Mouse (Mus musculus) megakaryocyte-erythroid progenitor cell, adult 5-6 weeks (primary cell): ENCODE results near the gene Bcas3. TPM values are rescaled to one million over a fixed set of nuclear protein-coding genes. Genes with fewer than 3 reads are reported as not detected.

Source experiments
- ATAC-seq: replicated peaks from 2 replicates; pipeline ENCODE4 v1.8.0; 2016; ENCODE audit warnings: mild to moderate bottlenecking, inconsistent platforms; ENCODE audit not compliant: severe bottlenecking, poor library complexity, low FRiP score, low TSS enrichment
- total RNA-seq, 2 experiments: library from RNA; stranded (forward) in 1 of 2; stranded (reverse) in 1 of 2; fragments of 200-1000, 215-1000 nt in 1 of 2; fragments of >200 nt in 1 of 2; fragmentation: Nextera tagmentation in 1 of 2; gene quantifications; 2 replicates each; pipeline ENCODE4 v1.2.3; 2014 to 2017

The Bcas3 gene
- total RNA-seq, 2 experiments from 2014 or later = 22.6 to 64.0 TPM

GRCm38 (mm10) chr11:85719766-85720165 lies 366.8 kb downstream of the Bcas3 start:
- peak; percentile 47 for ATAC-seq

- ATAC-seq = 0 out of 2 replicates have a peak, but pooled peaks have one; percentile 25
These were observed 367.4 kb downstream of the Bcas3 start for GRCm38 (mm10) chr11:85720269-85720773.

GRCm38 (mm10) chr11:85721986-85722385 lies 369.0 kb downstream of the Bcas3 start:
- no peak for ATAC-seq

GRCm38 (mm10) chr11:85724159-85724558 lies 371.2 kb downstream of the Bcas3 start:
- peak; percentile 64; the same call in 1 of the 2 replicates for ATAC-seq

DNA sequence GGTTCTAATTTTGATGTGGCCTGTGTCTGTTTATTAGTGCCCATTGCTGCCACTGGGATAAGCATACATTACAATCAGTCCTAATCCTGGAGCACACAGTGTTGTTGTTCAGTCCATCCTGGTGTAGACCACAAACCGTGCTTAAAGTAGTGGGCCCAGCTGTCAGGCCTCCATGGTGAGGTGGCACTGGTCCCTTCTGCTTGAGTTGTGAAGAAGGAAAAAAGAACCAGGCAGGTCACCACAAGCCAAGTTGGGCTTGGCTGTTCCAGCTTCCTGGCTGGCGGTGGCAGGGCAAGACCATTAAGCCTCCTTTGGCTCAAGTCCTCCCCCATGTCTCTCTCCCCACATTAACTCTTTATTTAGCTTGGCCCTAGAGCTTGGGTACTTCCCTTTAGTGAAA lies 376.8 kb downstream of the Bcas3 start:
- no peak for ATAC-seq

- ATAC-seq = no peak
These were observed 379.6 kb downstream of the Bcas3 start for GRCm38 (mm10) chr11:85732462-85733012.

- ATAC-seq = peak; percentile 83
These were observed 380.6 kb downstream of the Bcas3 start for GRCm38 (mm10) chr11:85733577-85733976.

DNA sequence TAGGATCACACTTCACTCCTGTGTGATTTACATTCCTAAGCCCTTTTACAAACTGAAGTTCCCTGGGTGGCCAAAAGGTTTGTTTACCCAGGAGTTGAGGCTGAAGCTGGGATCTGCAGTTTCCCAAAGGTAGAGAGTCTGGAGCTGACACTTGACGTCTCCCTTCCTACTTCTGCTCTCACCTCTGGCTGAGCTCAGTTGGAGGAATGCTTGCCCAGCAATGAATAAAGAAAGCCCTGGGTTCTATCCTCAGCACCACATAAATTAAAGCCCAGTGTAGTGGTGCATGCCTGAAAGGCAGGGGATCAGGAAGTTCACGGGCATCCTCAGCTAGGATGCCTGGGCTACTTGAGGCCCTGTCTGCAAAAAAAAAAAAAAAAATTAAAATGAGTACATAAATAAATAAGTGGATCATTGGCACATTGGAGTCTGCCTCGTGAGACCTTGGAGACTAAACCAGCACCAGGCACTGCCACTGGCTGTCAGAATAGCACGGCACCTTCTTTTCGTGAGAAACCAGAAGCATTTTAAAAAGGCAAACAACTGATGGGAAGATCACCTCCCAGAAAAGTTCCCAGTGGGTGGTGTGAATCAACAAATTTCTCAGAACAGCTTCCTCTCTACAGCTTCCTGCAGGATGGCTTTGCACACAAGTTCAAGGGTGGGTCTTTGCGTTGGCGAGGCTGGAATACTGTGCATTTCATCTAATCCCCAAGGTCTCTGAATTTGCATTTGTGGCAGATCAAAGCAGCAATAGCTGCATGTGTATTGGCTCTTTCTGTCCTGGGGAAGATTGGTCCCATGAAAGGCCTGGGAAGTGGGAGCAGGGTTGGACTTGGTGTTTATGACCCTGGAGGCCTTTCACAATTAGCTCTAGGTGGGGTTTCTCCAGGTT lies 381.6 kb downstream of the Bcas3 start:
- no peak for ATAC-seq

DNA sequence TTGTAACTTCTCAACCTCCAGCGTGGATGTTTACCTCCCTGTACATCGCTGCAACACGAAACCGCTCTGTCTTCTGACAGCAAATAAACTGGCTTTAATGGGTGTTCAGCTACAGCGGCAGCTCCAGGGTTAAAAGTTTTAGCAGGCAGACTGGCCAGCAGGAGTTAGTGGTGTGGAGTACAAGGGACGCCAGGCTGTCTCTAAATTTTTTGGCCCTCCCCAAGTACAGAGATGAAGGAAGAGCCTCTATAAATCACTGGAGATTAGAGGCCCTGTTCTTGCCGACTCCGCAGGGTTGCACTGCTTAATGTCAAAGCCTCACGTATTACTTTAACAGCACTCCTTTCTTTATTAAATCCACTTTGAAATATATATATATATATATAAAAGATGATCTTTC lies 384.3 kb downstream of the Bcas3 start:
- ATAC-seq = no peak

- ATAC-seq = no peak
These were observed 384.9 kb downstream of the Bcas3 start for GRCm38 (mm10) chr11:85737893-85738292.

- no peak for ATAC-seq
These were observed 385.6 kb downstream of the Bcas3 start for GRCm38 (mm10) chr11:85738585-85738984.

- ATAC-seq = no peak
These were observed 386.5 kb downstream of the Bcas3 start for GRCm38 (mm10) chr11:85739266-85739977.

GRCm38 (mm10) chr11:85746373-85746772 lies 393.4 kb downstream of the Bcas3 start:
- ATAC-seq = no peak

DNA sequence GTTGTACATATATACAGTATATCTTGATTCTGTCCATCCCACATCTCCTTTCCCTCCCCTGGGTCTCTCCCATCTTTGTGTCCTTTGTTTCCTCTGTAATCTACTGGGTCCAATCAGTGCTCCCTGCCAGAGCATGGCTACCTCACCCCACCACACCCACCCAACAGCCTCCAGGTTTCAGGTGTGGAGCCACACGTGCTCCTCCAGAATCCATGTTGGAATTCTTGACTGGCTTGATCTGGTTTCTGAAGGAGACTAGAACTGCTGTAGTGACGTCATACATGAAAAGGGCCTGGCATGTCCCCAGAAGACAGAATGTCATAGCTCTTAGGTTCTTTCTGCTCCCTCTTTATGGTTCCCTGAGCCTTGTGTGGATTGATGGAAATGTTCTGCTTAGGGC lies 395.9 kb downstream of the Bcas3 start:
- ATAC-seq = no peak

GRCm38 (mm10) chr11:85751171-85751570 lies 398.2 kb downstream of the Bcas3 start:
- ATAC-seq = no peak

DNA sequence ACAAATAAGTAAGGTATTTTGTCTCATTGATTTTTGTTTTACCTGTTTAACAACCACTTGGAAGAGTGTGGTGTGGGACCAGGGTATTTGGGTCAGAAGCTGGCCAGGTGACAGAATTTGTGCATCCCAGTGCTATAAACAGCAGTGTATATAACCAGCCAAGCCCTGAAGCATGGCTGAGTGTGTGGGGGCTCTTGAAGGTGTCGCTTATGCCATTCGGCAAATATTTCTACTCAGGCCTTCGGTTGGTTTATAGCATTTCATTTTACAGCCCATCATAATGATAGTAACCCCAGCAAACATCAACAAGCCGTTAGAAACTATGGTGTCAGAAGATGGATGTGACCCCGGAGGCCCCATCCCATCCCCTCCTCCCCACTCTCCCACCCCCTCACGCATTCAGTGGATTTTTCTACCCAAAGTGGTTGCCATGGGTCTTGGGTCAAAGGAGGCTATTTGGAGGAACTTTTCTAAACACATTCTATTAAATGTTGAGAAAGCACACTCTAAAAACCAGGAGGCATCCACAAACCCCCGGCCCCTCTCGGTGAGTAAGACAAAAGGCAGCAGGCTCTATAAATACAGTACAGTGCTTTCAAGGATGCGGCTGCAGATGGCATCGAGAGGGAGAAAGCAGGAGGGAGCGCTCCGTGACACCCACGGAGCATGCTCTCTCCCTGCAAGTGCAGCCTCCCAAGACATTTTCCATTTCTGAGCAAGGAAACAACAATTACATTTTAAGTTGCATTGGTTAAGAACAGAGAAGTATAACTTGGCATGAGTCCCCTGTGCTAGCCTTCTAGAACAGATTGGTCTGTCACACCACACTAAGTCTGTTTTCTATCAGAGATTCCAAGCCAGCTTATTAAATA lies 401.9 kb downstream of the Bcas3 start:
- ATAC-seq = no peak

- ATAC-seq = no peak
These were observed 402.6 kb downstream of the Bcas3 start for GRCm38 (mm10) chr11:85755503-85756044.

- peak; percentile 76 for ATAC-seq
These were observed 405.9 kb downstream of the Bcas3 start for GRCm38 (mm10) chr11:85758891-85759290.
